Mouse (Mus musculus) stomach, embryonic 14.5 days (tissue): ENCODE measurements around the gene Mrvi1. TPM values are rescaled to one million over a fixed set of nuclear protein-coding genes. Genes with fewer than 3 reads are reported as not detected.
A peak's percentile ranks its signal among the peaks of the same experiment; 100 is the strongest.

Experiments
- ATAC-seq: fragments of 200-750 bp; cut with Nextera tagmentation; 2 replicates; pipeline ENCODE4 v1.8.0; 2017; ENCODE audit warnings: low read depth, moderate TSS enrichment; ENCODE audit not compliant: insufficient number of reproducible peaks, insufficient read depth, low FRiP score
- H3K27ac ChIP-seq: fragments of 300-500 bp; sonication (generic); 2 replicates; pipeline ENCODE4 v1.5.1; 2014; ENCODE audit warnings: mild to moderate bottlenecking, low read length, moderate library complexity, mixed read lengths
- H3K27me3 ChIP-seq: fragments of 300-500 bp; sonication (generic); 2 replicates; pipeline ENCODE4 v1.6.1; 2014; ENCODE audit warnings: low read length, control low read depth, mixed read lengths; ENCODE audit not compliant: control insufficient read depth, insufficient read depth
- H3K36me3 ChIP-seq: fragments of 300-500 bp; sonication (generic); 2 replicates; pipeline ENCODE4 v1.6.1; 2014; ENCODE audit warnings: mild to moderate bottlenecking, control low read depth, low read length, moderate library complexity, mixed read lengths; ENCODE audit not compliant: control insufficient read depth, insufficient read depth
- H3K4me1 ChIP-seq: fragments of 300-500 bp; sonication (generic); 2 replicates; pipeline ENCODE4 v1.6.1; 2014; ENCODE audit warnings: low read length, control low read depth, mixed read lengths; ENCODE audit not compliant: control insufficient read depth, insufficient read depth
- H3K4me2 ChIP-seq: fragments of 300-500 bp; sonication (generic); replicated peaks from 2 replicates; pipeline ENCODE4 v1.6.1; 2014; ENCODE audit warnings: low read depth, low read length, control low read depth
- H3K4me3 ChIP-seq: fragments of 300-500 bp; sonication (generic); 2 replicates; pipeline ENCODE4 v1.5.1; 2014; ENCODE audit warnings: low read depth, low read length, control low read depth
- H3K9ac ChIP-seq: fragments of 300-500 bp; sonication (generic); replicated peaks from 2 replicates; pipeline ENCODE4 v1.6.1; 2014; ENCODE audit warnings: low read depth, mild to moderate bottlenecking, control low read depth, low read length, moderate library complexity, mixed read lengths
- H3K9me3 ChIP-seq: fragments of 300-500 bp; sonication (generic); 2 replicates; pipeline ENCODE4 v1.6.1; 2016; ENCODE audit warnings: low read depth, low read length, control low read depth; ENCODE audit not compliant: control insufficient read depth
- WGBS: fragments of 180-500 bp; shearing (Covaris S2); extraction: QIAGEN DNeasy Blood & Tissue Kit; methylation state at CpG from one replicate; pipeline ENCODE4 v1.1.7; 2014; 5-methylcytosine and 5-hydroxymethylcytosine counted together
- polyA plus RNA-seq: library from polyadenylated mRNA; unstranded; fragments of >200 nt; fragmentation: Nextera tagmentation; extraction: Ambion mirVana; gene quantifications from 2 replicates; pipeline ENCODE4 v1.2.1, GENCODE M21; 2014

The Mrvi1 gene
- polyA plus RNA-seq, 1 experiment from 2014 or later, result 36.3 TPM

DNA sequence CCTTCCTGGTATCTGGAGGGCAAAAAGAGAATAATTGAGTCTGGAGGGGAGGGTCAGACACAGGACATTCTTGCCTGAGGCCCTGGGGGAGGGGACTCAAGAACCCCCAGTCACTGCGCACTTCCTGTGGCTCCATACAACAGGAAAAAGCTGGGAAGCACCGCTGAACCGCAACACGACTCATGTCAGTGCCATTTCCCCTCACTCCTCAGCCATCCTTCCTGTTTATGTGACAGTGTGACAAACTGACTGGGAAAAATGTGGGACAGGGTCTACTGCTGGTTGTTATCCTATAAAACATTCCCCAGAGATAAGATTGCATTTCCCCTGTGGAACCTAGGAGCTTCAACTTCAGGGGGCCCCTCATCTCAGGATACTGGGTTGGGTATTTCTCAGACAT lies 105.3 kb downstream of the Mrvi1 start:
- ATAC-seq, result no peak
- Histone ChIP-seq H3K27ac (no peak overlapping the region), H3K9ac (no peak overlapping the region)

DNA sequence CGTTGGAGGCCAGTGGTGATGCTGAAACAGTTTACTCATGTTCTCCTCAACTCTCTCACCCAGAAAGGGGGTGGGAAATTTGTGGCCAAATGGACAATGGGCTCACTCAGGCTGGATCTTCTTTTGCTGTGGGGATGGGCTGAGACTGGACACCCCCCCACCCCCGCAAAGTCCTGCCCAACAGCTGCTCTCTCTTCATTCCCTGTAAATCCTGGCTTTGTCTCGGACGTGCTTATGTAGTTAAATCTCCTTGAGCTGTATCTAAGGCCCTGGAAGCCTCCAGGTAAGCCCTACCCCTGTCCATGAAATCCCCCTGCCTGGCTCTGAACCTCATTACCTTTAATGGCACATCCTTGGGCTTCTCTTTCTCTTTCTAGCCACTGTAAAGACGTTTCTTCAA lies 113.5 kb downstream of the Mrvi1 start:
- Histone ChIP-seq H3K9ac (no peak overlapping the region), H3K4me1 (0 out of 2 replicates have a peak, but pooled peaks cover 4% of the 10 kb centered on the region), H3K4me2 (no peak overlapping the region), H3K27ac (no peak overlapping the region), H3K9me3 (no peaks in the 10 kb centered on the region), H3K27me3 (no peaks in the 10 kb centered on the region), H3K4me3 (no peak overlapping the region), H3K36me3 (0 out of 2 replicates have a peak, but pooled peaks cover 9% of the 10 kb centered on the region)
- no peak for ATAC-seq
- 70% methylated on average over 5 of the region's 5 CpGs for WGBS

More for the DNA sequence above, 105.3 kb downstream of the Mrvi1 start:
- H3K36me3 ChIP-seq, result no peaks in the 10 kb centered on the region; the same call in 1 of the 2 replicates
- no peaks in the 10 kb centered on the region for H3K27me3 ChIP-seq
- 66% methylated on average over 4 of the region's 4 CpGs for WGBS
- H3K4me2 ChIP-seq, result no peak overlapping the region
- no peaks in the 10 kb centered on the region for H3K4me1 ChIP-seq
- no peak overlapping the region for H3K4me3 ChIP-seq
- no peaks in the 10 kb centered on the region for H3K9me3 ChIP-seq

DNA sequence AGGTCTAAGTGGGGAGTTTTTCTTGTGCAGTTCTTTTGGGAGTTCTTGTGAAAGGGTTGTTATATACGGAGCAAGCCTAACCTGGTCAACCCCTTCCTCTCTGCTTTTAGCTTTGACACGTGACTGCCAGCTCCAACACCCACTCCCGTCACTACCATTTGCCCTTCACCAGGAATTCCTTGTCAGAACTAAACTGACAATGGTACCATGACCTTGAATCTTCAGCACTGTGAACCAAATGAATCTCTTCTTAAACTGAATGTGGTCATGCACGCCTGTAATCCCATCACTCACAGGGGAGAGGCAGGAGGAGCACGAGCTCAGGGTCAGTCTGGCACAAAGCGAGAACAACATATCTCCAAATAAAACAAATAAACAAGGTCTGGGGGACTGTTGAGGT lies 115.1 kb downstream of the Mrvi1 start:
- H3K36me3 ChIP-seq, result 0 out of 2 replicates have a peak, but pooled peaks cover 9% of the 10 kb centered on the region
- no peaks in the 10 kb centered on the region for H3K27me3 ChIP-seq
- H3K9me3 ChIP-seq, result no peaks in the 10 kb centered on the region
- H3K4me3 ChIP-seq, result no peak overlapping the region
- WGBS, result 85% methylated on average over 6 of the region's 6 CpGs
- no peak overlapping the region for H3K27ac ChIP-seq
- H3K4me1 ChIP-seq, result 0 out of 2 replicates have a peak, but pooled peaks cover 4% of the 10 kb centered on the region
- no peak overlapping the region for H3K4me2 ChIP-seq
- ATAC-seq, result no peak
- H3K9ac ChIP-seq, result no peak overlapping the region

DNA sequence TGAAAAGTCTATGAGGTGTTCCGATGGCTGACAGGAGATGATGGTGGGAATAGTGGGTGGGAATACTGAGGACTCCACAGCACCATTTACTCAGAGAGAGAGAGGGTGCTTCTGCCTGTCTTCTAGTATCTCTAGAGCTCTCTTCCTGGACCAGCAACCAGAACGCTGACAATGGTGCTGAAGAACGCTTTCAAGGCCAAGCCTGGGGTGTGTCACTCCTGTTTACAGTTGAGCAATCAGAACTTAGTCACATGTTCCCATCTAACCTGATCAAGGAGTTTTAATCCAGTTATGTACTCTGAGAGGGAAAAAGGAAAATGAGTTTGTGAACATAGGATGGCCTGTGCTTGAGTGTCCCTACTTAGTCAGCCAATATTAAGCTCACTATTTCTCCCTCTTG lies 116.2 kb downstream of the Mrvi1 start:
- ATAC-seq, result no peak
- WGBS, result 84% methylated on average over 3 of the region's 3 CpGs
- H3K27ac ChIP-seq, result no peak overlapping the region
- H3K4me2 ChIP-seq, result no peak overlapping the region
- H3K4me1 ChIP-seq, result 0 out of 2 replicates have a peak, but pooled peaks cover 4% of the 10 kb centered on the region
- H3K9me3 ChIP-seq, result no peaks in the 10 kb centered on the region
- no peaks in the 10 kb centered on the region for H3K27me3 ChIP-seq
- 0 out of 2 replicates have a peak, but pooled peaks cover 6% of the 10 kb centered on the region for H3K36me3 ChIP-seq
- no peak overlapping the region for H3K4me3 ChIP-seq
- H3K9ac ChIP-seq, result no peak overlapping the region

DNA sequence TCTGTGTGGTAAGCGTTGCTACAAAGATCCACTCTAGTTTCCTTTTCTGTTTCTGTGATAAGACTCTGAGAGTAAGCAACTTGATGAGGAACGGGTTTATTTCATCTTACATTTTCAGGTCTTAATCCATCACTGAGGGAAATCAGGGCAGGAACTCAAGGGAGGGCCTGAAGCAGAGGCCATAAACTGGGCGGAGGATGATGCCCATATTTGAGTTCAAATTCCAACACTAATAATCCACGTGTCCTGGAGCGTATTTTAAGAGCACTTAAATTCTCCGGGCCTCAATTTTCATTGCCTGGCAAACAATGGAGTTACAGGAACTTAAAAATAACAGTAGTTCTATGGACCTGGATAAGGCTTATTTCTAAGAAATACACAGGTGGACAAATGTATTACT lies 116.7 kb downstream of the Mrvi1 start:
- H3K27me3 ChIP-seq, result no peaks in the 10 kb centered on the region
- H3K36me3 ChIP-seq, result 0 out of 2 replicates have a peak, but pooled peaks cover 4% of the 10 kb centered on the region
- 54% methylated on average over 6 of the region's 6 CpGs for WGBS
- no peak overlapping the region for H3K4me3 ChIP-seq
- no peaks in the 10 kb centered on the region for H3K9me3 ChIP-seq
- H3K27ac ChIP-seq, result no peak overlapping the region
- H3K9ac ChIP-seq, result no peak overlapping the region
- no peak for ATAC-seq
- H3K4me1 ChIP-seq, result 0 out of 2 replicates have a peak, but pooled peaks cover 4% of the 10 kb centered on the region
- H3K4me2 ChIP-seq, result no peak overlapping the region

DNA sequence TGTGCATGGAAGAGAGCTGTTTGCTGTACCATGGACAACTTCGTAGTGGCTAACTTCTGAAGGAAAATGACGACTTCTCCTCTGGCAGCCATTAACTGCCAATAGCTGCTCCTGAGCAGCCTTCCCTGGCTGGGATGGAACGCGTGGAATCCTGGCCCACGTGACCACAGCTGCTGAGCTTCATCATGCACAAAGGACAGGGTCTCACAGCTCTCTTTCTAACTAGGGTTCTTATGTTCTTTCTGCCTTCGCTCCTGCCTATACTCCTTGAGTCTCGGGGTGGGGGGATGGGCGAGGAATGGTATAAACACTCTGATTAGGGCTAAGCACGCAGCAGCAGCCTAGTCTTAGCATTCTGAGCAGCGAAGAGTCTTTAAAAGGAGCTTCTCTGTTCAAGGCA lies 117.2 kb downstream of the Mrvi1 start:
- no peak overlapping the region for H3K9ac ChIP-seq
- no peaks in the 10 kb centered on the region for H3K27me3 ChIP-seq
- 21% methylated on average over 10 of the region's 10 CpGs for WGBS
- H3K4me3 ChIP-seq, result no peak overlapping the region
- H3K9me3 ChIP-seq, result no peaks in the 10 kb centered on the region
- peak; percentile 25; the same call in 1 of the 2 replicates for ATAC-seq
- peaks cover 6% of the 10 kb centered on the region; the same call in 1 of the 2 replicates for H3K4me1 ChIP-seq
- H3K4me2 ChIP-seq, result no peak overlapping the region
- no peak overlapping the region for H3K27ac ChIP-seq
- 0 out of 2 replicates have a peak, but pooled peaks cover 4% of the 10 kb centered on the region for H3K36me3 ChIP-seq

DNA sequence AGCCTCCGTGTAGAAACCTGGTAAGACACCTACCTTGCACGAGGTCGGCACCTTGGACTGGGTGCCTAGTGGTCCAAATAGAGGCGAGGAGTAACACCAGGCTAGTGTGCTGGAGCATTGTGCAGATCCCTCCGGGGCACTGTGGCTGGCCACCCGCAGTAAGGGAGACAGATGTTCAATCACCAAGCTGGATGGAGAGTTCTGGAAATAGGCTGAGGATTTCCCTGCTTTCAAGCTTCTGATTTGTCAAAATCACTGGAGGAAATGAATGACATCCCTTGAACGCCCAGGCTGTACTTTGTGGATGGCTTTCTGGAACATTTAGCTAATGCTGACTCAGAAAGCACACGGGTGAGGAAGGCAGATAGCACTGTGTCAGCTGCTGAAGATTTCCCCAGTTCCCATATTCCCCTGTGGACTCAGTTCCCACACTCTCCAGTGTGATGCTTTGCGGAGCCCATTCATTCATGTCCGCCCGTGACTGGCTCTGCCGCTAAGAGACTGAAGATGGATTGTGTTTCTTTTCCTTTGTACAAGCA lies 119.4 kb downstream of the Mrvi1 start, which contains the start of gene Lyve1:
Gene Lyve1, minus strand, starts transcription at position 489 of the 539 bp plus-strand sequence.
- no peak for ATAC-seq
- H3K36me3 ChIP-seq, result no peaks in the 10 kb centered on the region
- H3K9ac ChIP-seq, result no peak within 1 kb of the TSS
- H3K4me3 ChIP-seq, result no peak within 1 kb of the TSS
- H3K4me1 ChIP-seq, result peaks cover 10% of the 10 kb centered on the region; the same call in 1 of the 2 replicates
- H3K27ac ChIP-seq, result no peak within 1 kb of the TSS
- H3K27me3 ChIP-seq, result no peaks in the 10 kb centered on the region
- WGBS, result 62% methylated on average over 12 of the region's 12 CpGs
- H3K4me2 ChIP-seq, result no peak within 1 kb of the TSS
- H3K9me3 ChIP-seq, result no peaks in the 10 kb centered on the region

DNA sequence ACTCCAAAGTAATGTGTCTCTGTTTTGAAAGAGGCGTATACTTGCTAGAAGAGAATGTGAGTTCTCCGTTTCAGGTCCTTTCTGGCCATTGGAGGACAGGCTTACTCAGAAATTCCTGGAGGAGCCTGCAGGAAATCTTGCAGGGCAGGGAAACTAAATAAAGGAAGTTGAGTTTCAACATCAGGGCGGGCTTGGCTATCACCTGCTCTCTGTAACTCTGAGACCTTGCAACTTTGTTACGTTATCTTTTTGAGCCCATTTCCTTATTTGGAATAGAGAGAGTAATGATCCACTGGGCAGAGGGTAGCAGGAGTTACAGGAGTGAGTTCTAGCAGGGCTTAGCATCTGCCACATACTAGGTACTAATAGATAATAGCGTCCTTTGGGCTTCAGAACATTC lies 122.1 kb downstream of the Mrvi1 start:
- H3K4me2 ChIP-seq, result no peak overlapping the region

More for the DNA sequence above, 122.1 kb downstream of the Mrvi1 start:
- H3K4me1 ChIP-seq, result peaks cover 9% of the 10 kb centered on the region; the same call in 1 of the 2 replicates
- H3K36me3 ChIP-seq, result no peaks in the 10 kb centered on the region
- peak overlapping the region; percentile 34; the same call in 1 of the 2 replicates for H3K27ac ChIP-seq
- no peak overlapping the region for H3K9ac ChIP-seq
- H3K9me3 ChIP-seq, result no peaks in the 10 kb centered on the region
- no peak for ATAC-seq
- WGBS, result 27% methylated on average over 5 of the region's 5 CpGs
- no peaks in the 10 kb centered on the region for H3K27me3 ChIP-seq
- no peak overlapping the region for H3K4me3 ChIP-seq
